ENCODE assay signal across 18 mouse cellular contexts in the genomic region with DNA sequence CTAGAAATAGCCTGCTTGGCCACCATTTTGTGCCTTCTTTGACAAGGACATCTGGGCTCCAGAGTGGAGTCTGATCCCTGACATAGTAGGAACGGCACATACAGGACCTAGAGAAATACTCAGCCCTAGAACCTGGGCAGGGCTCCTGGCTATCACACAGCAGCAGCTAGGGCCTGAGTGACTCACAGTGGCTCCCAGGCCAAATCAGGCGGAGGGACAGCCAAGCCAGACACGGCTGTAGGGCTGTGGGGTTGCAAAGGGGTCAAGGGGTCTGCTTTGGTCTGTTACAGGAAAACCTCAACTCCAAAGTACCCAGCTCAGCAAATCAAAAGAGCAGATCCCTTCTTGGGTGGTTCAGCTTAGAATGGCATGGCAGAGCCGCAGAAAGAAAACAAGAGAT.
DNase-seq lines count a peak whose midpoint lies in the region; ATAC-seq and TF ChIP-seq lines count a peak whose summit lies in the region.
"Had no signal": no experiment of that assay in that cellular context is flagged by ENCODE, and none has a peak within 500 bp of the region (broad histone marks: within the 10 kb centered on the region; RNA-seq: fewer than 3 reads in every experiment).

No protein-coding gene starts in this region.

- no peak overlapping the region for H3K9ac ChIP-seq in forebrain, postnatal 0 days
- H3K9ac ChIP-seq: forebrain, embryonic 13.5 days; heart, embryonic 15.5 days; hindbrain, embryonic 15.5 days; limb, embryonic 12.5 days; liver, embryonic 13.5 days had no signal

- H3K36me3 ChIP-seq in forebrain, embryonic 10.5 days (replicated peaks), result peaks cover 14% of the 10 kb centered on the region; the same call in 1 of the 2 replicates
- H3K36me3 ChIP-seq in forebrain, postnatal 0 days (ENCODE audit: insufficient read depth), result no peaks in the 10 kb centered on the region
- H3K36me3 ChIP-seq: heart, embryonic 15.5 days; hindbrain, embryonic 15.5 days; liver, embryonic 13.5 days had no signal

- TF ChIP-seq POLR2A in lung, adult 2 months (IDR thresholded peaks at IDR 0.05; ENCODE audit: borderline replicate concordance, extremely low read depth, low read depth, low read length), result no peak

- H3K27me3 ChIP-seq in forebrain, embryonic 10.5 days (ENCODE audit: poor library complexity, severe bottlenecking), result no peaks in the 10 kb centered on the region
- H3K27me3 ChIP-seq in forebrain, postnatal 0 days (ENCODE audit: insufficient read depth, low read length), result no peaks in the 10 kb centered on the region
- H3K27me3 ChIP-seq: forebrain, embryonic 13.5 days; heart, embryonic 15.5 days; hindbrain, embryonic 15.5 days; limb, embryonic 12.5 days; liver, embryonic 13.5 days had no signal

- H3K4me3 ChIP-seq in forebrain, embryonic 10.5 days, result no peak overlapping the region
- H3K4me3 ChIP-seq in forebrain, postnatal 0 days (ENCODE audit: low read depth, low read length), result no peak overlapping the region
- H3K4me3 ChIP-seq in lung, adult 2 months (replicated peaks; ENCODE audit: extremely low read depth, low read depth, low read length), result no peak overlapping the region
- H3K4me3 ChIP-seq: forebrain, embryonic 13.5 days; heart, embryonic 15.5 days; hindbrain, embryonic 15.5 days; limb, embryonic 12.5 days; liver, embryonic 13.5 days had no signal

- no peak overlapping the region for H3K4me2 ChIP-seq in forebrain, postnatal 0 days (ENCODE audit: low read depth)
- H3K4me2 ChIP-seq: forebrain, embryonic 13.5 days; heart, embryonic 15.5 days; hindbrain, embryonic 15.5 days; limb, embryonic 12.5 days; liver, embryonic 13.5 days had no signal

- WGBS in forebrain, embryonic 10.5 days, result 63% methylated on average over 4 of the region's 4 CpGs
- WGBS in forebrain, postnatal 0 days, result 71% methylated on average over 4 of the region's 4 CpGs
- WGBS in lung, adult 2 months, result 62% methylated on average over 4 of the region's 4 CpGs

- no peak for ATAC-seq in forebrain, postnatal 0 days
- ATAC-seq: forebrain, embryonic 13.5 days; intestine, embryonic 16.5 days had no signal

- no peaks in the 10 kb centered on the region for H3K9me3 ChIP-seq in forebrain, embryonic 10.5 days
- no peaks in the 10 kb centered on the region for H3K9me3 ChIP-seq in forebrain, postnatal 0 days (ENCODE audit: low read length)
- H3K9me3 ChIP-seq: forebrain, embryonic 13.5 days; heart, embryonic 15.5 days; hindbrain, embryonic 15.5 days; limb, embryonic 12.5 days; liver, embryonic 13.5 days had no signal

- TF ChIP-seq CTCF in forebrain, postnatal 0 days (IDR thresholded peaks at IDR 0.05; ENCODE audit: low read depth), result no peak
- TF ChIP-seq CTCF in lung, adult 2 months (IDR thresholded peaks at IDR 0.05; ENCODE audit: insufficient read depth, low read length), result no peak

- H3K27ac ChIP-seq in forebrain, embryonic 10.5 days, result 0 out of 2 replicates have a peak overlapping the region, but pooled peaks have one; percentile 42
- no peak overlapping the region for H3K27ac ChIP-seq in forebrain, postnatal 0 days (ENCODE audit: low read depth, low read length)
- H3K27ac ChIP-seq: heart, embryonic 15.5 days; hindbrain, embryonic 15.5 days; limb, embryonic 12.5 days; liver, embryonic 13.5 days had no signal

- H3K4me1 ChIP-seq in forebrain, embryonic 10.5 days, result peaks cover 74% of the 10 kb centered on the region
- peaks cover 6% of the 10 kb centered on the region; the same call in 1 of the 2 replicates for H3K4me1 ChIP-seq in forebrain, postnatal 0 days (ENCODE audit: insufficient read depth)
- H3K4me1 ChIP-seq in lung, adult 2 months (ENCODE audit: control insufficient read depth, insufficient read depth, low read length), result no peaks in the 10 kb centered on the region
- H3K4me1 ChIP-seq: liver, embryonic 13.5 days had no signal

- no peak for DNase-seq in forebrain, embryonic 10.5 days (ENCODE audit: extremely low spot score, low spot score)
- DNase-seq in forebrain, postnatal 0 days, result no peak
- peak; percentile 23 for DNase-seq in lung, postnatal 10 days
- no peak for DNase-seq in lung, adult 2 months
- peak; percentile 58 for DNase-seq in fibroblast of lung, adult 2 months (ENCODE audit: low read depth)
- no peak for DNase-seq in cerebellum, postnatal 4 days (ENCODE audit: low spot score in 2 of 2)
- no peak for DNase-seq in right cerebral cortex, postnatal 10 days (ENCODE audit: low spot score in 2 of 2)
- DNase-seq: cerebellum, adult 9-11 months; embryo, embryonic 11 days; liver, embryonic 13.5 days; midbrain, embryonic 14.5 days; retina, postnatal 1 day; thymus, postnatal 36 days had no signal

Comparison
In these comparisons a context has a peak if more than half of its experiments do, and no peak if none do; other contexts are left out.
1. DNase-seq: peak in lung, postnatal 10 days (single experiment) and fibroblast of lung, adult 2 months (single experiment); none in forebrain, embryonic 10.5 days (single experiment), forebrain, postnatal 0 days (single experiment), lung, adult 2 months (single experiment), cerebellum, postnatal 4 days (0 of 2) and right cerebral cortex, postnatal 10 days (0 of 2).